Mouse (Mus musculus): Measurements from ENCODE around the gene Mrgpre. TPM values are rescaled to one million over a fixed set of nuclear protein-coding genes. Genes with fewer than 3 reads are reported as not detected.

Gene Mrgpre
- polyA plus RNA-seq, 1 experiment from 2014 or later = 7.9 TPM

DNA sequence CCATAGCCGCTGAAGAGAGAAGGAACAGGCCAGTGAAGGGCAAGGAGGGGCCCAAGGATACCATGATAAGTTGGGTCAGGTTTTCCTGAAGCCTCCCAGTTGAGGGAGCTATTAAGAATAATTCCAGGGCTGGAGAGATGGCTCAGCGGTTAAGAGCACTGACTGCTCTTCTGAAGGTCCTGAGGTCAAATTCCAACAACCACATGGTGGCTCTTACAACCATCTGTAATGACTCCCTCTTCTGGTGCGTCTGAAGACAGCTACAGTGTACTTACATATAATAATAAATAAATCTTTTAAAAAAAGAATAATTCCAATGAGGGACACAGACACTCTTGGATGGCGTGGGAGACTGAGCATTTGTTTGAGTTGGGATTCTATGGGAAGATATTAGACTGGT is 34.9 kb upstream of the Mrgpre start:
- no peak overlapping the region for H3K4me2 ChIP-seq
- no peak overlapping the region for H3K27ac ChIP-seq (replicated peaks)
- H3K4me3 ChIP-seq (replicated peaks) = no peak overlapping the region
- H3K9ac ChIP-seq (replicated peaks) = no peak overlapping the region
- 85% methylated on average over 4 of the region's 4 CpGs for WGBS
- no peaks in the 10 kb centered on the region for H3K9me3 ChIP-seq (replicated peaks)
- peaks cover 17% of the 10 kb centered on the region for H3K4me1 ChIP-seq
- no peak for ATAC-seq (ENCODE audit: low FRiP score)
- H3K36me3 ChIP-seq = peaks cover 34% of the 10 kb centered on the region
- no peaks in the 10 kb centered on the region for H3K27me3 ChIP-seq (replicated peaks)

DNA sequence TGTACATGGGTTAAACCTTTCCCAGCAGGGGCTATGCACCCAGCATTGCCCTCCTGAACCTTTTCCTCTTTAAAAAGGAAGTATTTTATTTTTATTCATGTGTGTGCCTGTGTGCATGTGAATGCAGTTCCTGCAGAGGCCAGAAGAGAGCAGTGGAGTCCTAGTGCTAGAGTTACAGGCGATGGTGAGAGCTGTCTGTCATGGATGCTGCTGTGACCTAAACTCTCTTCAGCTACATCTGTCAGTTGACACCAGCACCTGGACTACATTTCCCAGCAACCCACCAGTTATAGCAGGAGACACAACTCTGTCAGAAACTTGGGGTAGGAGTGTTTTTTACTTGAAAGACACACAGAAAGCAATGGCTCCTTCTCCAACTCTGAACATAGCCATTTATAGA is 24.6 kb upstream of the Mrgpre start:
- Histone ChIP-seq H3K4me2 (no peak overlapping the region), H3K27me3 (replicated peaks) (no peaks in the 10 kb centered on the region), H3K4me3 (replicated peaks) (no peak overlapping the region), H3K27ac (replicated peaks) (no peak overlapping the region), H3K36me3 (peaks cover 70% of the 10 kb centered on the region), H3K9ac (replicated peaks) (no peak overlapping the region), H3K4me1 (no peaks in the 10 kb centered on the region), H3K9me3 (replicated peaks) (no peaks in the 10 kb centered on the region)
- no peak for ATAC-seq (ENCODE audit: low FRiP score)
- WGBS = 54% methylated on average over 1 of the region's 1 CpGs

DNA sequence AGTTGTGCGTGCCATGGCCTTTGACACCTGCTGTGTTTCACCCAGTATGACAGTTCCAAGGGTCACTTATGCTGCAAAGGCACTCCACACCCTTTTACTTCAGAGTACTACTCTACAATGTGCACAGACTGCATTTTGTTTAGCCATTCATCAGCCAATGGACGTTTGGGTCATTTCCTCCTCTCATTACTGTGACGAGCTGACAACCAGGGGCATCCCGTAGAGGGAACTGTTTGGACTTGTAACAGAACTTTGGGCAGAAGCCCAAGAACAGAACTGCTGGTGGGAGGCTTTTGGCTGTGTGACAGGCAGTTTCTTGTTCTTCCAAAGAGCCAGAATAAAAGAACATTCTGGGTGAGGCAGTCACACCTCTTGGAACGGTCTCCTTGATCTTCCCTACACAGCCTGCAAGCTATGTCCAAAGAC is 20.9 kb upstream of the Mrgpre start:
- Histone ChIP-seq H3K4me3 (replicated peaks) (no peak overlapping the region), H3K36me3 (peaks cover 60% of the 10 kb centered on the region), H3K9ac (replicated peaks) (no peak overlapping the region), H3K9me3 (replicated peaks) (no peaks in the 10 kb centered on the region), H3K27ac (replicated peaks) (no peak overlapping the region), H3K4me2 (no peak overlapping the region), H3K27me3 (replicated peaks) (no peaks in the 10 kb centered on the region), H3K4me1 (no peaks in the 10 kb centered on the region)
- ATAC-seq (ENCODE audit: low FRiP score) = no peak
- 69% methylated on average over 5 of the region's 5 CpGs for WGBS

DNA sequence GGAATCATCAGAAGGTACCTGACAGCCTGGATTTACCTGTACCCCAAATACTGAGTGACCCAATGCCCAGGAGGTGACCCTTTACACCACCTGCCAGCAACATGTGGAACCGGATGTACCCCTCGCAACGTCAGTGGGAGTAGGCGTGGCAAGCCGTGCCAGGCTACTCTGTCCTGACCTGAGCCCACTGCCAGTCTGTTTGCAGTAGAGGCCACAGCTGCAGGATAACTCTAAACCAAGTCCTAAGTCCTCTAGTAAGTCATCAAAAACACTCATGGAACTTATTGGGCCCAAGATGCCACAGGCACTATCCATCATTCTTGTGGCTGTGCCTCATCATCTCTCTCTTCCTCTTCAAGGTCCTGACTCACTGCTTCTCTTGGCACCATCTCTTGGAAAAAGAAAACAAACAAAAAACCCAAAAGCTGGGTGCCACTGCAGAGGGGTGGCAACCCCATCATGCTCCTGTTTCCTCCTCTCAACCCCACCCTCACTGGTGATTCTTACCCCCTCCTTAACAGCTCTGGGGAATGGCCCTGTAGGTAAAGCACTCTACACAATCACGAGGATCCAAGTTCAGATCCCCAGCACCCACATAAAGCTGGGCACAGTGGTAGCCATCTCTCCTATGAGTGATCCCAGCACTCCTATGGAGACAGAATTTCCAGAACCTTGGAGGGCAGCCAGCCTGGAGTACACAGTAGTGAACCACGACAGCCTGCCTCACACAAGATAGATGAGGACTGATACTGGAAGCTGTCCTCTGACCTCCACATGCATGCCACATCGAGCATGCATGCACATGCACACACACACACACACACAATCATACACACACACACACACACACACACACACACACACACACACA is 17.1 kb upstream of the Mrgpre start:
- WGBS = 91% methylated on average over 8 of the region's 8 CpGs
- peaks cover 66% of the 10 kb centered on the region for H3K36me3 ChIP-seq
- no peak for ATAC-seq (ENCODE audit: low FRiP score)

DNA sequence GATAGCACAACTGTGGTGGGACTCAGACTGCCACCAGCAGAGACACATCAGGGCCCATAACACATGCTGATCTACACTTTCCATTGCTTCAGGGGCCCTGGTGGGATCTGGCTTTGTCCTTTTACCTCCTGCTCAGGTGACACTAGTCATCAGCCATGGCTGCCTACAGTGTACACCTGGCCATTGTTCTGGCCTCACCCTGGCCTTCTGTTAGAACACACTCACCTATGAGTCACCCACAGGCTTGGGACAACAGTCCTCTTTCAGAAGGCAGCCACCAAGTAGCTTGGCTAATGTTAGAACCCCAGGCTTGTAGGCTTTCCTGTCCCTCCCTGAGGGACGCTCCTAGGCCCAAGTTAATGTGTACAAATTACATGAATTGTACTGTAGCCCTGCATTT is 16.5 kb upstream of the Mrgpre start:
- H3K4me3 ChIP-seq (replicated peaks) = no peak overlapping the region
- peaks cover 69% of the 10 kb centered on the region for H3K36me3 ChIP-seq
- H3K27me3 ChIP-seq (replicated peaks) = no peaks in the 10 kb centered on the region
- no peaks in the 10 kb centered on the region for H3K9me3 ChIP-seq (replicated peaks)
- H3K9ac ChIP-seq (replicated peaks) = no peak overlapping the region
- no peak for ATAC-seq (ENCODE audit: low FRiP score)
- 92% methylated on average over 1 of the region's 1 CpGs for whole genome bisulfite sequencing
- no peaks in the 10 kb centered on the region for H3K4me1 ChIP-seq
- no peak overlapping the region for H3K27ac ChIP-seq (replicated peaks)
- H3K4me2 ChIP-seq = no peak overlapping the region

More for the DNA sequence above, 17.1 kb upstream of the Mrgpre start:
- no peak overlapping the region for H3K9ac ChIP-seq (replicated peaks)
- H3K4me2 ChIP-seq = no peak overlapping the region
- no peaks in the 10 kb centered on the region for H3K27me3 ChIP-seq (replicated peaks)
- H3K4me3 ChIP-seq (replicated peaks) = no peak overlapping the region
- H3K4me1 ChIP-seq = no peaks in the 10 kb centered on the region
- H3K27ac ChIP-seq (replicated peaks) = no peak overlapping the region
- H3K9me3 ChIP-seq (replicated peaks) = no peaks in the 10 kb centered on the region

DNA sequence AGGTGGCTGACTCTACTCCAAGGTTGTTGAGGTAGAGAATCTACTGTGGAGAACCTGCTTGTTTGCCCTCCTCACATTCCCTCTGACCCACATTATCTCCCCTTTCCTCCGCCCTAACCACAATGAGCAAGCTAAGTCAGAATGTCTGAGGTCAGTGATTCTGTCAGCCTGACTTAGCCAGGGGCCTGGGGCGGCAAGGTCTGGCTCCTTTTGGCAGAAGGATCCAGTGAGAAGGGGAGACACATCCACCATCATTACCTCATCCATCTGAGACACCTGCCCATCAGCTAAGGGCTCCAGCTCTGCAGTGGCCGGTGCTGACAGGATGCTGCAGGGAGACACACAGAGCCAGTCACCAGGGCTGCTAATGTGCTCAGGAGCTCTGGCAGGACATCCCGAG is 14.5 kb upstream of the Mrgpre start:
- 93% methylated on average over 4 of the region's 4 CpGs for WGBS
- Histone ChIP-seq H3K27ac (replicated peaks) (no peak overlapping the region), H3K4me2 (no peak overlapping the region), H3K27me3 (replicated peaks) (no peaks in the 10 kb centered on the region), H3K9me3 (replicated peaks) (no peaks in the 10 kb centered on the region), H3K4me1 (no peaks in the 10 kb centered on the region), H3K4me3 (replicated peaks) (no peak overlapping the region), H3K36me3 (peaks cover 66% of the 10 kb centered on the region), H3K9ac (replicated peaks) (no peak overlapping the region)
- no peak for ATAC-seq (ENCODE audit: low FRiP score)

DNA sequence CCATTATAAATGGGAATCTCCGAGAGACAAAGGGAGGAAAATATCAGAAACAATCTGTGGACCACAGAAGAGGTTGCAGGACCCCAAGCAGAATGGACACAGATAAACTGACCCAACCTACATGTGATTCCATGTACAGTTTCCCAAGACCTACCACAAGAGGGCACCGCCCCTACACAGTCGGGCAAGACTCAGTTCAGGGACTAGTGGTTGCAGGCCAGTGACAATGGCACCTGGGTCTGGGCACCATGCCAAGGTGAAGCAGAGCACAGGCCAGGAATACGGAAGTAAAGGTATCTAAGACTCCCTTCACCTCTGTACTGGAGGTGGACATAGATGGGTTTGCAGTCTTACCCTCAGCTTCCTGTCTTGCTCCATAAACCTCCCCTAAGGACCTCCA is 8.8 kb upstream of the Mrgpre start:
- Histone ChIP-seq H3K27me3 (replicated peaks) (no peaks in the 10 kb centered on the region), H3K4me2 (no peak overlapping the region), H3K36me3 (peaks cover 35% of the 10 kb centered on the region), H3K4me1 (no peaks in the 10 kb centered on the region), H3K9ac (replicated peaks) (no peak overlapping the region), H3K27ac (replicated peaks) (no peak overlapping the region), H3K4me3 (replicated peaks) (no peak overlapping the region), H3K9me3 (replicated peaks) (no peaks in the 10 kb centered on the region)
- 68% methylated on average over 4 of the region's 4 CpGs for WGBS
- ATAC-seq (ENCODE audit: low FRiP score) = no peak

DNA sequence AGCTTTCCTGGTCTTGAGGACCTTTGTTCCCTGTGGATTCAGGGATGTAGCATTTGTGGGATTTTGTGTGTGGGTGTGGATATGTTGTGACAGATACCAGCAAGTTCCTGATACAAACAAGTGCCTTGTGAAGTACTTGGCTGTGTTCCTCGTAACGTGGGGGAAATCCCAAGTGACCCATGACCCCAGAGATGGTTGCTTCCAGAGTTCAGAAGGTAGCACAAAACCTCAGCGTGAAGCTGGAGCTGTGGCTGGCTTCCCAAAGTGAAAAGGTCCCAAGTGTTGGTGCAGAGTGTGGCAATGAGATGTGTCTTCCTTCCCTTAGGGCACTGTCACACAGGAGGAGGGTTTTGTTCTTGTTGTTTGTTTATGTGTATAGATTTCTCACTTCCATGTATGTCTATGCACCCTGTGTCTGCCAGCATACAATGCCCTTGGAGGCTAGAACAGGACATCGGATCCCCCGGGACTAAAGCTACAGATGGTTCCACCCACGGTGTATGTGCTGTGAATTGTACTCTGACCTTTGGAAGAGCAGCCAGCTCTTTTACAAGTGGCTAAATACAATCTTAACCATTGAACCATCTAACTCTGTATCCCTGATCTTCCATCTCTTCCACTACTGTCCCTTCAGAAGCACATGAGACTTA is 8.2 kb upstream of the Mrgpre start:
- no peaks in the 10 kb centered on the region for H3K4me1 ChIP-seq
- H3K9ac ChIP-seq (replicated peaks) = no peak overlapping the region
- no peak overlapping the region for H3K4me3 ChIP-seq (replicated peaks)
- no peak overlapping the region for H3K4me2 ChIP-seq
- H3K9me3 ChIP-seq (replicated peaks) = no peaks in the 10 kb centered on the region
- peaks cover 28% of the 10 kb centered on the region for H3K36me3 ChIP-seq
- no peak for ATAC-seq (ENCODE audit: low FRiP score)
- no peaks in the 10 kb centered on the region for H3K27me3 ChIP-seq (replicated peaks)
- 79% methylated on average over 6 of the region's 6 CpGs for WGBS
- H3K27ac ChIP-seq (replicated peaks) = no peak overlapping the region

DNA sequence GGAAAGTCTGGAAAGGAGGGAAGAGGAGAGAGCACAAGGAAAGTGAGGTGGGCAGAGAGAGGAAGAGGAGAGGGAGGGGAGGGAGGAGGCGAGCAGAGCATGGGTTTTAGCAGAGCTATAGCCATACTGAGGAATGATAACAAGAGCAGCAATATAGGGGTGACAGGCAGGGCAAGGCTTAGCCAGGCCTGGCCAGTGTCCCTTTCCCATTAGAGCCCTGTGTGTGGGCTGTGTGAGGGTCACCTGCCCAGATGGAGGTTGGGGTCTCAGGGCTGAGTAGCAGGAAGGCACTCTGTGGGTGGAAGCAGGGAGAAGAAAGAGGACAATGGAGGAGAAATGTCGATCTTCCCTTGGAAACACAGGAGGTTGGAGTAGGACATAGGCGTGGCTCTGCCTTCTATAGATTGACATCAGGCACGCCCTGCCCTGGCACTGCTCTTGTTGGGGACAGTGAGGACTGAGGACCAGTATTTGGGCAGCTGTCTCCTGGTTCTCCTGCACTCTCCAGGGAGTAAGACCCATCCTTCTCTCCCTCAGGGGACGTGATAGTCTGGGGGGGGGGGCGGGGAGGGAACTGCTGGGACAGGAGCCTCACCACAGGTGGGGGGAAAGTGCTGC is 813 bp downstream of the Mrgpre start:
- peak overlapping the region; percentile 86 for H3K4me2 ChIP-seq
- no peaks in the 10 kb centered on the region for H3K27me3 ChIP-seq (replicated peaks)
- WGBS = 15% methylated on average over 6 of the region's 6 CpGs
- ATAC-seq (ENCODE audit: low FRiP score) = peak; percentile 68
- peaks cover 6% of the 10 kb centered on the region; the same call in 1 of the 2 replicates for H3K36me3 ChIP-seq
- H3K9me3 ChIP-seq (replicated peaks) = no peaks in the 10 kb centered on the region
- H3K9ac ChIP-seq (replicated peaks) = peak overlapping the region; percentile 55
- peak overlapping the region; percentile 53 for H3K4me3 ChIP-seq (replicated peaks)
- H3K4me1 ChIP-seq = peaks cover 29% of the 10 kb centered on the region
- H3K27ac ChIP-seq (replicated peaks) = peak overlapping the region; percentile 70

DNA sequence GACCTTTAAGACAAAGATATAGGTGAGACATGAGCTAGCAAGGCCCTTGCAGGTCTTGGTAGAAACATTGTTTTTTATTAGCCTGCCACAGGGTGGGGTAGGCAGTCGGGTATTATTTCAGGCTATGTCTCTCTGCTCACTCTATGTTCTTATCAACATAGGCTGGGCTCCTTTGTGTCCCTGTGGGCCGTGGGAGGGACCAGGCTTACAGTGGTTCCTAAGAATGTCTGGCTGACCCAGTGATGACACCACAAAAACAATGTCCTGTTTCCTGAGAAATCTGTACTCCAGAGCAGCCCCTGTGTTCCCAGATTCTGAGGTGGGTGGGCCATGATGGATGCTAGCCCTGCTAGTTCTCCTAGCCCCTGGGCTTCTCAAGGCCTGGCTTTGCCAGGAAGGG is 6.9 kb downstream of the Mrgpre start:
- no peak overlapping the region for H3K27ac ChIP-seq (replicated peaks)
- no peaks in the 10 kb centered on the region for H3K27me3 ChIP-seq (replicated peaks)
- H3K36me3 ChIP-seq = peaks cover 6% of the 10 kb centered on the region; the same call in 1 of the 2 replicates
- no peak overlapping the region for H3K4me3 ChIP-seq (replicated peaks)
- no peak overlapping the region for H3K9ac ChIP-seq (replicated peaks)
- no peak for ATAC-seq (ENCODE audit: low FRiP score)
- peaks cover under 1% of the 10 kb centered on the region; the same call in 1 of the 2 replicates for H3K4me1 ChIP-seq
- H3K4me2 ChIP-seq = no peak overlapping the region
- WGBS = 74% methylated on average over 2 of the region's 2 CpGs
- no peaks in the 10 kb centered on the region for H3K9me3 ChIP-seq (replicated peaks)

DNA sequence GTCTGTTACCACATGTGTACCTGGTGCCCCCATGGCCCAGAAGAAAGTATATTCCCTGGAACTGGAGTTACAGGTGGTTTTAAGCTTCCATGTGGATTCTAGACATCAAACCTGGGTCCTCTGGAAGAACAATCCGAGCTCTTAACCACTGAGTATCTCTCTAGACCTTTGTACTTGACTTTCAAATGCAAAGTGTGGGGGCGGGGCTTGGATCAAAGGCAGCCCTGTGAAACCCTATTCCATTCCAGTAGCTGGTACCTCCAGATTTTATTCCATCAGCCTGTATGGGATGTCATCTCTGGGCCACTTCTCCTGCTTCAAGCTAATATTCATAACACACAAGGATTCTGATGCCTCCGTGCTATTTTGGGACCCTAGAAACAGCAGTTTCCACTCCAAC is 8.2 kb downstream of the Mrgpre start:
- H3K36me3 ChIP-seq = peaks cover 6% of the 10 kb centered on the region; the same call in 1 of the 2 replicates
- H3K27me3 ChIP-seq (replicated peaks) = no peaks in the 10 kb centered on the region
- no peak for ATAC-seq (ENCODE audit: low FRiP score)
- H3K27ac ChIP-seq (replicated peaks) = no peak overlapping the region
- H3K9me3 ChIP-seq (replicated peaks) = no peaks in the 10 kb centered on the region
- no peak overlapping the region for H3K4me2 ChIP-seq
- H3K4me3 ChIP-seq (replicated peaks) = no peak overlapping the region
- WGBS = 32% methylated on average over 3 of the region's 3 CpGs
- H3K9ac ChIP-seq (replicated peaks) = no peak overlapping the region
- no peaks in the 10 kb centered on the region for H3K4me1 ChIP-seq

DNA sequence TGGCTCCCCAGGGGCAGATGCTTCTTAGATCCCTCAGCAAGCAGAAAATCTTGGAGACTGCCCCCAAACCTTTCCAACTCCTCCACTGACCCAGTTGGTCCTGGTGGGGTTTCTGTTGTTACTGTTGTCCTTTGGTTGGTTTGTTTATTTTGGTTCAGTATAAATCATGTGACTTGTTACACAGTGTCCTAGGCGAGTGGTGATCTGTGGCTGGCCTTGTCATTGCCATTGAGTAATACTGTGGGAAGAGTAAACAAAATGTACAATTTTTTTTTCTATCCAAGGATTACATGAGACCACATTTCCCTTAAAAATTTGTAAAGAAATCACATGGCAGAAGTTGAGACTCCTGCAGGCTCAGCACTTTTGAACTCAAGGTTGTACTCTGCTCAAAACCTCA is 14.8 kb downstream of the Mrgpre start:
- 63% methylated on average over 1 of the region's 1 CpGs for WGBS
- no peak overlapping the region for H3K4me3 ChIP-seq (replicated peaks)
- ATAC-seq (ENCODE audit: low FRiP score) = no peak

More for the DNA sequence above, 14.8 kb downstream of the Mrgpre start:
- peaks cover 17% of the 10 kb centered on the region for H3K27me3 ChIP-seq (replicated peaks)
- no peak overlapping the region for H3K9ac ChIP-seq (replicated peaks)
- no peaks in the 10 kb centered on the region for H3K9me3 ChIP-seq (replicated peaks)
- no peak overlapping the region for H3K27ac ChIP-seq (replicated peaks)
- H3K4me1 ChIP-seq = no peaks in the 10 kb centered on the region
- no peak overlapping the region for H3K4me2 ChIP-seq
- H3K36me3 ChIP-seq = no peaks in the 10 kb centered on the region
